Mouse (Mus musculus) hindbrain, embryonic 11.5 days (tissue): ENCODE results near the gene Ctc1. TPM values are rescaled to one million over a fixed set of nuclear protein-coding genes. Genes with fewer than 3 reads are reported as not detected.

Experiments used
- ATAC-seq: fragments of 200-750 bp; cut with Nextera tagmentation; 2 replicates; pipeline ENCODE4 v1.8.0; 2017; ENCODE audit warnings: mild to moderate bottlenecking, moderate TSS enrichment, moderate library complexity; ENCODE audit not compliant: low FRiP score
- DNase-seq: peaks from one replicate; pipeline ENCODE4 v3.0.0-alpha.2; 2015; ENCODE audit warnings: low spot score
- H3K27ac ChIP-seq: fragments of 300-500 bp; sonication (generic); 2 replicates; pipeline ENCODE4 v1.5.1; 2014; ENCODE audit warnings: mild to moderate bottlenecking, low read depth, low read length
- H3K27me3 ChIP-seq: fragments of 300-500 bp; sonication (generic); 2 replicates; pipeline ENCODE4 v1.6.1; 2014; ENCODE audit warnings: mild to moderate bottlenecking, low read length, moderate library complexity, mixed read lengths; ENCODE audit not compliant: control insufficient read depth, insufficient read depth
- H3K36me3 ChIP-seq: fragments of 300-500 bp; sonication (generic); 2 replicates; pipeline ENCODE4 v1.6.1; 2014; ENCODE audit warnings: mild to moderate bottlenecking, low read length, moderate library complexity, mixed read lengths; ENCODE audit not compliant: control insufficient read depth, insufficient read depth
- H3K4me1 ChIP-seq: fragments of 300-500 bp; sonication (generic); replicated peaks from 2 replicates; pipeline ENCODE4 v1.6.1; 2014; ENCODE audit warnings: low read length, mixed read lengths; ENCODE audit not compliant: control insufficient read depth, insufficient read depth
- H3K4me2 ChIP-seq: fragments of 300-500 bp; sonication (generic); replicated peaks from 2 replicates; pipeline ENCODE4 v1.6.1; 2014; ENCODE audit warnings: mild to moderate bottlenecking, low read depth, low read length
- H3K4me3 ChIP-seq: fragments of 300-500 bp; sonication (generic); 2 replicates; pipeline ENCODE4 v1.5.1; 2014; ENCODE audit warnings: low read depth, low read length
- H3K9ac ChIP-seq: fragments of 300-500 bp; sonication (generic); 2 replicates; pipeline ENCODE4 v1.6.1; 2014; ENCODE audit warnings: low read depth, low read length
- H3K9me3 ChIP-seq: fragments of 300-500 bp; sonication (generic); 2 replicates; pipeline ENCODE4 v1.6.1; 2016; ENCODE audit warnings: low read length; ENCODE audit not compliant: control insufficient read depth
- WGBS: fragments of 180-500 bp; shearing (Covaris S2); extraction: QIAGEN DNeasy Blood & Tissue Kit; methylation state at CpG from one replicate; pipeline ENCODE4 v1.1.7; 2014; 5-methylcytosine and 5-hydroxymethylcytosine counted together
- polyA plus RNA-seq: library from polyadenylated mRNA; unstranded; fragments of >200 nt; fragmentation: Nextera tagmentation; extraction: Ambion mirVana; gene quantifications from 2 replicates; pipeline ENCODE4 v1.2.1, GENCODE M21; 2014

The Ctc1 gene
- polyA plus RNA-seq, 1 experiment from 2014 or later, result 48.7 TPM

DNA sequence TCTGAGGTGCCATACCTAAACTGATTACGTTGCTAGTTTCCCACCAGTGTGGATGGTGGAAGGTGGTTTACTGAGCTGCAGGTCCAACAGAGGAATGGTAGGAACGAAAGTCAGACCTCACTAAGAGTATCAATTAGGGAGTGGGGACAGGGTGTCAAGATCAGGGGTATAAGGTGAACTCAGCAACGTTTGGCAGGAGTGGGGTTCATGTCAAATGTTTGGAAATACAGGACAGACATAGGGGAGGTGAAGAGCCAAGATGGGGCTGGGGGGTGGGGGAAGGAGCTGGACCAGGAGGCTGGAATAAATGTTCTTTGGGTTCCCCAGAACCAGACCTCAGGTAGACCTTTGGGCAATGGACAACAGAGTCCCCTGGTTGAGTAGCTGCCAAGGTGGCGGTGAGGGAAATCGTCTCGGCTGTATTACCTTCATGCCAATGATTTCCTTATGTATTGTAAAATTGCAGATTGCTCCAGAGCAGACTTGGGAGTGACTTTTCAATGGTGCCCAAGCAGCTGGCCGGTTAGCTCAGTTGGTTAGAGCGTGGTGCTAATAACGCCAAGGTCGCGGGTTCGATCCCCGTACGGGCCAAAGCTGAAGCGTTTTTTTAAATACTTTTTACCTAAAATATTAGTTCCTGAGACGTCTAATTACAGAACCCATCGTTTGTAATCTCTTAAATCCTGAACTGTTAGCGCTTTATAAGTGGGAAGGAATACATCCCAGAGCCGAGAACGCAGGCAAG is 20.9 kb downstream of the Ctc1 start:
- H3K27me3 ChIP-seq, result no peaks in the 10 kb centered on the region

DNA sequence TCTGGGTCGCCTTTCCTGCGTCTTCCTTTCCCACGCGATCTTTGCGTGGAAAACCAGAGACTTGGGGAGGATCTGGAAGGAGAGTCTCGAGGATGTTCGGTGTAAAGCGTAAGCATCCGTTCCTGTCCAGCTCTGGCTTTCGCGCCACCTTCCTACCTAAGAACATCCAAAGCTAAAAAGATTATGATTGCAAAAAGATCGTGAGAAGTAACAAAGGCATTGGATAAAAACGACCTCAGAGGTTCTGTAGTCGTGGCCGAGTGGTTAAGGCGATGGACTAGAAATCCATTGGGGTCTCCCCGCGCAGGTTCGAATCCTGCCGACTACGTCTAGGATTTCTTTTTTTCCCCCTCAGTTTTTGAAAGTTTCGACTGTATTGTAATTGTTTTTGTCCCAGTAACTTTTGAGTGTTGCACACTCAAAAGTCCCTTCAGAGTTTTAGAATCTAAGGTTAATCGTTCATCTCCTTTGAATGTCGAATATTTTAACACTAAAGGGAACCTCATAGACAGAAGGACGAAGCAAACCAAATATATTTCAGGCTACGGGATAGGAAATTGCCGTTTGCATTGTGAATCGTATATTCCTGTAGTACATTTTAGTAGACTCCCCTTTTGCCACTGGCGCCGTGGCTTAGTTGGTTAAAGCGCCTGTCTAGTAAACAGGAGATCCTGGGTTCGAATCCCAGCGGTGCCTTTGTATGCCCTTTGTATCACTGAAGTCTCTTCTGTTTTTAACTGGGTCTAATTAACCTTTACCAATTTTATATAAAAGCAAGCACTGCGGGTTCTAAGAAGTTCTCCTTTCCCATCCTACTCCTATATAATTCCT is 21.7 kb downstream of the Ctc1 start:
- DNase-seq, result peak; percentile 92
- Histone ChIP-seq H3K27ac (no peak overlapping the region; the same call in 1 of the 2 replicates), H3K4me2 (peak overlapping the region; percentile 34), H3K4me1 (peaks cover 3% of the 10 kb centered on the region; the same call in 1 of the 2 replicates), H3K9ac (peak overlapping the region; percentile 71), H3K9me3 (no peaks in the 10 kb centered on the region), H3K4me3 (peak overlapping the region; percentile 66), H3K27me3 (no peaks in the 10 kb centered on the region), H3K36me3 (0 out of 2 replicates have a peak, but pooled peaks cover 2% of the 10 kb centered on the region)
- WGBS, result 1% methylated on average over 34 of the region's 34 CpGs
- ATAC-seq, result 0 out of 2 replicates have a peak, but pooled peaks have one; percentile 33

More for the DNA sequence above, 20.9 kb downstream of the Ctc1 start:
- 12% methylated on average over 20 of the region's 20 CpGs for WGBS
- no peak overlapping the region; the same call in 1 of the 2 replicates for H3K27ac ChIP-seq
- ATAC-seq, result no peak
- H3K4me2 ChIP-seq, result peak overlapping the region; percentile 34
- H3K9me3 ChIP-seq, result no peaks in the 10 kb centered on the region
- H3K9ac ChIP-seq, result peak overlapping the region; percentile 71
- peak; percentile 93 for DNase-seq
- H3K4me3 ChIP-seq, result peak overlapping the region; percentile 66
- H3K36me3 ChIP-seq, result peaks cover 2% of the 10 kb centered on the region; the same call in 1 of the 2 replicates
- H3K4me1 ChIP-seq, result peaks cover 3% of the 10 kb centered on the region; the same call in 1 of the 2 replicates

DNA sequence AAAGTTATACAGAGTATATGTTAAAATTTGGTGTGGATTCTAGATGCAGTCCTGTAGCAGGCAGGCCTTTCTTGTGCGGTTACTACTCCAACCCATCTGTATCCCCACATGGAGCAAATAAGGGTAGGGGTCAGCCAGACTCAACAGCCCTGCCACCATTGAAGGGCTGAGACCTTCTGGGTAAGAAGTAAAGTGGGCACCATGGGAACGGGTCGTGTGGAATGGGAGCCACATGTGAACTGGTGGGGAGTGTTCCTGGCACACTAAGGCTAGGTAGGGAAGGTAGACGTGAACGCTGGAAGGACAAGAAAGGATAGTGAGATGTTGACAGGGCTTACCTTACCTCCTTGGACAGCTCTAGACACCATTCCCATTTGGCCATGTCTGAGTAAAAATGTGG is 22.5 kb downstream of the Ctc1 start:
- H3K27ac ChIP-seq, result no peak overlapping the region
- ATAC-seq, result no peak
- 77% methylated on average over 5 of the region's 5 CpGs for WGBS
- H3K9me3 ChIP-seq, result no peaks in the 10 kb centered on the region
- no peaks in the 10 kb centered on the region for H3K27me3 ChIP-seq
- DNase-seq, result peak; percentile 18
- H3K36me3 ChIP-seq, result 0 out of 2 replicates have a peak, but pooled peaks cover 2% of the 10 kb centered on the region
- H3K4me1 ChIP-seq, result peaks cover 3% of the 10 kb centered on the region; the same call in 1 of the 2 replicates
- no peak overlapping the region for H3K4me2 ChIP-seq
- 0 out of 2 replicates have a peak overlapping the region, but pooled peaks have one; percentile 2 for H3K4me3 ChIP-seq
- no peak overlapping the region for H3K9ac ChIP-seq

DNA sequence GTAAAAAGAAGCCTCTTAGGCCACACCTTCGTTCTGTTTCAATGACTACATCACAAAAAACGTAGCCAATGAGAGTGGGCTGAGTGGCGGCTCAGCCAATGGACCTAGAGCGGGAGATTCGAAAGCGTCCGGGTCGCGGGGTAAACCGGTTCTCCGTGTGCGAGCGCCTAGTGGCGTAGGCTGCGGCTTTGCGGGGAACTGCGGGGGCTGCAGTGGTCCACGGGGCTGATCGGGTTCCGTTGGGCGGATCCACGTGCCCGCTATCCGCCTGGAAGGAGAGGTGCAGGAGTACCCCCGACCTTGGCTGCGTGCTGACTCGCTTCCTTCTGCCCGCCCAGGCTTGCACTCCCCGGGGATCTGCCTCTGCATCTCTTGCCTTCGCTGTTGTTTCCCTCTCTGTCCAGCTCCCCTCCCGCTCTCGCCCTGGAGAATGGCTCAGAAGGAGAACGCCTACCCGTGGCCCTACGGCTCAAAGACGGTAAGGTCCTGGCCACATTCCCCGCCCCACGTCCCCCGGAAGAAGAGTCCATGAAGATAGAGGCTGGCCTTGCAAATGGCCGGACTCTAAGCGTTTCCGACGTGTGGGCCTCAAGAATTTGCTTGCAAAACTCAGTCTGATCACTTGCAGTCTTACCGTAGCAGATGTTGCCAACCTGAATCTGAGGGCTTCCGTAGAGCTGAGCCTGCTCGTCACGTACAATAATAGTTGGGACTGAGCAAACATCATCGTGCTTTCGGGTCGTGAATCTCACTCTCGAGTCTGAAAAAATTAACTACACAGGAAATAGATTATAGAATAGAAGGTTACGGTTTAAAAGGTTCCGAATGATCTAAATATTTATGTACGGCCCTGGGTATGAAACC is 30.1 kb downstream of the Ctc1 start, which contains the start of gene Aurkb:
Gene Aurkb (plus strand): TSS at position 117 of the 864 bp plus-strand sequence.
- DNase-seq (peak; percentile 91), ATAC-seq (peak; percentile 78)
- Histone ChIP-seq H3K27ac (peak within 1 kb of the TSS; percentile 73), H3K4me2 (peak within 1 kb of the TSS; percentile 85), H3K9ac (peak within 1 kb of the TSS; percentile 78), H3K9me3 (no peaks in the 10 kb centered on the region), H3K4me1 (no peaks in the 10 kb centered on the region), H3K27me3 (no peaks in the 10 kb centered on the region), H3K4me3 (peak within 1 kb of the TSS; percentile 71), H3K36me3 (peaks cover 6% of the 10 kb centered on the region; the same call in 1 of the 2 replicates)
- WGBS, result 1% methylated on average over 53 of the region's 54 CpGs

DNA sequence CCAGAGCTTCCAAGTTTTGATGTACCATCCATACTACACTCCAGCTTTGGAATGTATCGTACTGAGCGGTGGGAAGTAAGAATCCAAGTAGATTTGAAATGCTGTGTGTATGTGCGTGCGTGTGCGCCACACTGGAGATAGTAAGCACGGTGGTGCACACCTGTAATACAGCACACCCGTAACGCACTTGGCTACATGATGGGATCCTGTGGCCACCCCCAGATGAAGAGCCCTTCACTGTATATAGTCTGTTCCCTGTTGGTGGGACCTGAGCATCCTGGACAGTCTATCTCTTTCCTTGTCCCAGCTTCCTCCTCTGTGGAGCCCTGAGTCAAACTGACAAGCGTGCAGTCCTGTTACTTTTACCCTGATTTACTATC is 30.7 kb downstream of the Ctc1 start:
- H3K27me3 ChIP-seq, result no peaks in the 10 kb centered on the region
- ATAC-seq, result no peak
- H3K9ac ChIP-seq, result peak overlapping the region; percentile 78
- H3K27ac ChIP-seq, result no peak overlapping the region
- peaks cover 9% of the 10 kb centered on the region; the same call in 1 of the 2 replicates for H3K36me3 ChIP-seq
- 17% methylated on average over 9 of the region's 9 CpGs for WGBS
- DNase-seq, result no peak
- H3K4me2 ChIP-seq, result peak overlapping the region; percentile 85
- peak overlapping the region; percentile 71 for H3K4me3 ChIP-seq
- H3K4me1 ChIP-seq, result no peaks in the 10 kb centered on the region
- no peaks in the 10 kb centered on the region for H3K9me3 ChIP-seq

DNA sequence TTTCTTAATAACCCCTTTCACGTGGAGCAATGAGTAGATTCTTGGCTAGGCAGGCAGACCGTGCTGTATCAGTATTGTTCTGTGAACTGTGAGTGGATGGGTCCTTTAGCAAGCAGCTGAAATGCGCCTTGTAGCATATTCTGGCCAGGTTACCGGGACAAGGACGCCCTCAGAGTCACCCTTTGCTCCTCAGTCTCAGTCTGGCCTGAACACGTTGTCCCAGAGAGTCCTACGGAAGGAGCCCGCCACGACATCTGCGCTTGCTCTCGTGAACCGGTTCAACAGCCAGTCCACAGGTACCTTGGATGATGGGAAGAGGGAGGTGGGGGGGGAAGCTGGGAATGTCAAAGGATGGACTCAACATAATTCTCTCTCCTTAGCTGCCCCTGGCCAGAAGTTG is 31.9 kb downstream of the Ctc1 start:
- Histone ChIP-seq H3K4me2 (peak overlapping the region; percentile 85; the same call in 1 of the 2 replicates), H3K27me3 (no peaks in the 10 kb centered on the region), H3K4me3 (no peak overlapping the region), H3K9me3 (no peaks in the 10 kb centered on the region), H3K27ac (no peak overlapping the region), H3K4me1 (no peaks in the 10 kb centered on the region), H3K36me3 (peaks cover 9% of the 10 kb centered on the region; the same call in 1 of the 2 replicates), H3K9ac (no peak overlapping the region)
- WGBS, result 92% methylated on average over 12 of the region's 12 CpGs
- no peak for ATAC-seq
- DNase-seq, result no peak

DNA sequence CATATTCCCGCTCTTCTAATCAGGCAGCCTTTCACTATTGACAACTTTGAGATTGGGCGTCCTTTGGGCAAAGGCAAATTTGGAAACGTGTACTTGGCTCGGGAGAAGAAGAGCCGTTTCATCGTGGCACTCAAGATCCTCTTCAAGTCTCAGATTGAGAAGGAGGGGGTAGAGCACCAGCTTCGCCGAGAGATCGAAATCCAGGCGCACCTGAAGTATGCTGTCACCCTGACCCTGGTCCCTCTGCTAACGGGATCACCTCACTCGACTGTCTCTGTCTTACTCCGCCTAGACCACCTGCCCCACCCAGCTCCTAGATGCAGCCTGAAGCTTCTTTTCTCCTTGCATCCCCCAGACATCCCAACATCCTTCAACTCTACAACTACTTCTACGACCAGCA is 32.4 kb downstream of the Ctc1 start:
- 94% methylated on average over 14 of the region's 14 CpGs for WGBS
- no peaks in the 10 kb centered on the region for H3K9me3 ChIP-seq
- ATAC-seq (no peak), DNase-seq (no peak)
- H3K9ac ChIP-seq, result no peak overlapping the region
- peaks cover 9% of the 10 kb centered on the region; the same call in 1 of the 2 replicates for H3K36me3 ChIP-seq
- H3K4me2 ChIP-seq, result no peak overlapping the region
- no peak overlapping the region for H3K4me3 ChIP-seq
- no peak overlapping the region for H3K27ac ChIP-seq
- no peaks in the 10 kb centered on the region for H3K4me1 ChIP-seq
- H3K27me3 ChIP-seq, result no peaks in the 10 kb centered on the region

DNA sequence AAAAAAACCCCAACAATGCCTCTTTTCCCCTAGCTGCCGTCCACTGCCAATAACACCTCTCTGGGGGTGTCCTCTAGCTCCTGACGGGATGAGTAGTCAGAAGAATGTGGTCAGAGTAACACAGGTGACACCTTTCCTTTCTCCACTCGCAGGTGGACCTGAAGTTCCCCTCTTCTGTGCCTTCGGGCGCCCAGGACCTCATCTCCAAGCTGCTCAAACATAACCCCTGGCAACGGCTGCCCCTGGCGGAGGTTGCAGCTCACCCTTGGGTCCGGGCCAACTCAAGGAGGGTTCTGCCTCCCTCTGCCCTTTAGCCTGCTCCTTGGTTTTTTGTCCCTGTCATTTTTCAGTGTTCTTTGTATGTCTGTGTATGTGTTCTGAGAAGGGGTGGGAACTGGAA is 35.0 kb downstream of the Ctc1 start:
- H3K4me1 ChIP-seq, result no peaks in the 10 kb centered on the region
- 86% methylated on average over 8 of the region's 8 CpGs for WGBS
- no peaks in the 10 kb centered on the region for H3K27me3 ChIP-seq
- no peak overlapping the region for H3K9ac ChIP-seq
- no peak for ATAC-seq
- no peak overlapping the region for H3K4me2 ChIP-seq
- H3K4me3 ChIP-seq, result no peak overlapping the region
- no peak for DNase-seq
- H3K27ac ChIP-seq, result no peak overlapping the region
- H3K36me3 ChIP-seq, result peaks cover 9% of the 10 kb centered on the region; the same call in 1 of the 2 replicates
- no peaks in the 10 kb centered on the region for H3K9me3 ChIP-seq
